Mouse (Mus musculus) C2C12 (cell line): ENCODE results near the gene Ptpn18.

ENCODE experiments used
- CEBPB ChIP-seq: IDR thresholded peaks from one replicate; pipeline ENCODE4 v1.6.1; 2011; ENCODE audit warnings: low read depth, mild to moderate bottlenecking, control low read depth, moderate library complexity
- CTCF ChIP-seq: IDR thresholded peaks from one replicate; pipeline ENCODE4 v1.5.1; 2011; ENCODE audit not compliant: control insufficient read depth, insufficient read depth, insufficient read length
- FOSL1 ChIP-seq: IDR thresholded peaks from one replicate; pipeline ENCODE4 v1.8.0; 2011; ENCODE audit warnings: mild to moderate bottlenecking, low read length; ENCODE audit not compliant: poor library complexity, insufficient read depth, severe bottlenecking
- MAX ChIP-seq: IDR thresholded peaks from one replicate; pipeline ENCODE4 v1.6.1; 2011; ENCODE audit warnings: mild to moderate bottlenecking, control low read depth
- MYOD1 ChIP-seq: IDR thresholded peaks from one replicate; pipeline ENCODE4 v1.6.1; 2011; ENCODE audit warnings: low read depth; ENCODE audit not compliant: control insufficient read depth, insufficient read length
- MYOG ChIP-seq: IDR thresholded peaks from one replicate; pipeline ENCODE4 v1.6.1; 2011; ENCODE audit not compliant: control insufficient read depth, insufficient read length; ENCODE audit errors: extremely low read depth
- USF1 ChIP-seq: IDR thresholded peaks from one replicate; pipeline ENCODE4 v1.6.1; 2011; ENCODE audit warnings: low read depth, mild to moderate bottlenecking, control low read depth, moderate library complexity

- no peak for TF ChIP-seq CTCF
- no peak for TF ChIP-seq MYOD1
- no peak for TF ChIP-seq USF1
- TF ChIP-seq MAX: no peak
- no peak for TF ChIP-seq MYOG
- TF ChIP-seq CEBPB: no peak
- TF ChIP-seq FOSL1: no peak
Observed at GRCm38 (mm10) chr1:34436374-34436773, 23.2 kb upstream of the Ptpn18 start.
